Mouse (Mus musculus): Measurements from ENCODE around the gene Amigo3.
"Not testable (repeated sequence)": the region's sequence is repeated elsewhere in the genome, so short reads cannot be mapped to it uniquely, and the experiment has no call there.

The Amigo3 gene

GRCm38 (mm10) chr9:108052885-108053664 lies at the start of gene Amigo3:
Gene Amigo3 (plus strand): TSS chr9:108053159.
- peak; percentile 96 for DNase-seq (ENCODE audit: low read depth, low spot score)

GRCm38 (mm10) chr9:108003531-108003890 lies 49.4 kb upstream of the Amigo3 start:
- DNase-seq (ENCODE audit: low read depth, low spot score) = no peak

- no peak for DNase-seq (ENCODE audit: low read depth, low spot score)
Observed at GRCm38 (mm10) chr9:108008041-108008440, 44.9 kb upstream of the Amigo3 start.

DNA sequence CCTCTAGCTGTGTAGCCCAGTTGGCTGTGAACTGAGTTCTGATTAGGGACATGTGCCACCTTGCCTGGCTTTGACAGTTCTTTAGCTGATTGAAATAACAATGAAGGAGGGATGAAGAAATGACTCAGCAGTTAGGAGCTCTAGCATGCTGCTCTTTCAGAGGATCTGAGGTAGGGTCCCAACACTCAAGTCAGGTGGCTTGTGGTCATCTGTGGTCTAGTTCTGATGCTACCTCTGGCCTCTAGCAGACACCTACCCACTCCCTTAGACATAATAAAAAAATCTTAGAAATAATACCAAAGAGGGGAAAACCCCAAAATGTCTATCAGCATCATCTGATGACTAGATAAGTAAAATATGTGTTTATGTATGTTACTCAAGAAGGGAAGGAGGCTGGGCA lies 42.6 kb upstream of the Amigo3 start:
- DNase-seq (ENCODE audit: low read depth, low spot score) = no peak

GRCm38 (mm10) chr9:108013577-108013976 lies 39.4 kb upstream of the Amigo3 start:
- DNase-seq (ENCODE audit: low read depth, low spot score) = not testable (repeated sequence)

DNA sequence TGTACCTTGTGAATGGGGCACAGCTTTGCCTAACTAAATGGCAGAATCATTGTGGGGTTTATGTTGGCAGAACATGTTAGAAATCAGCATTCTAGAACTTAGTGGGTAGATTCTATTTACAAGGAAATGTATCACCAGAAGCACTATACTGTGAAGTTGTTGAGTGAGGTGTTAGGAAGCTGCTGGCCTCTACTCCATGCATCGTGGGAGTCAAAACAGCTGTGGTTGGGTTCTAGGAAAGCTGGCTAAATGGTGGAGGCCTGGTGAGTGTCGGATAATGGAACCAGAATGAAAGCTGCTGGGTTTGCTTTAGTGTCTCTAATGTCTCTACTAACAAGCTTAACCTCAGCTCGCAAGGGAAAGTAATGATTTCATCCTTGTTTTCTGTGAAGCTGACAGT lies 35.8 kb upstream of the Amigo3 start:
- peak; percentile 79 for DNase-seq (ENCODE audit: low read depth, low spot score)

GRCm38 (mm10) chr9:108020741-108021140 lies 32.2 kb upstream of the Amigo3 start:
- no peak for DNase-seq (ENCODE audit: low read depth, low spot score)

DNA sequence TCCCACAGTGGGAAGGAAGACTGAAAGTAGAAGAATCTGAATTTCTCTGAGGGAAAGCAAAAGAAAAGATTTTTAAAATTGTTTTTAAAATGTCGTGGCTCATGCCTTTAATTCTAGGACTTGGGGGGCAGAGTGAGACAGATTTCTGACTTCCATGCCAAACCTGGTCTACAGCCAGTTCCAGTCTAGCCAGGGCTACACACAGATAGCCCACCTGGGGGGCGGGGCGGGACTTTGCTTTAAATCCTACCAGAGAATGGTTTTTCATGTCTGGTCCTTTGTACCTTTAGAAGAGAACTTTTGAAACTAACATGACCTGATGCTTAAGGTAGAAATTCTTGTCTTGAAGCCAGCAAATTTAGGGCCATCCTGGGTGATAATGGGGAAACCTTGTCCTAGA lies 29.7 kb upstream of the Amigo3 start:
- no peak for DNase-seq (ENCODE audit: low read depth, low spot score)

DNA sequence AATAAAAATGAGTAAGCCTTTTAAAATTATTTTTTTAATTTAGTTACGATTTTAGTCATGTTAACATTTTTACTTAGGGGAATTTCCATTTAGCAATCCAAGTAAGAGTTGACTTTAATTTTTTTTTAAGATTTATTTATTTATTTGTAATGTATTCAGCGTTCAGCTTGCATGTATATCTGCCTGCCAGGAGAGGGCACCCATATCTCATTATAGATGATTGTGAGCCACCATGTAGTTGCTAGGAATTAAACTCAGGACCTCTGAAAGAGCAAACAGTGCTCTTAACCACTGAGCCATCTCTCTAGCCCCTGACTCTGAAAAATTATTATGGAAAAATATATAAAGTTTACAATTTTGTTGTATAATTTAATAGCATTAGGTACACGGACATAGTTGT lies 26.4 kb upstream of the Amigo3 start:
- DNase-seq (ENCODE audit: low read depth, low spot score) = no peak

DNA sequence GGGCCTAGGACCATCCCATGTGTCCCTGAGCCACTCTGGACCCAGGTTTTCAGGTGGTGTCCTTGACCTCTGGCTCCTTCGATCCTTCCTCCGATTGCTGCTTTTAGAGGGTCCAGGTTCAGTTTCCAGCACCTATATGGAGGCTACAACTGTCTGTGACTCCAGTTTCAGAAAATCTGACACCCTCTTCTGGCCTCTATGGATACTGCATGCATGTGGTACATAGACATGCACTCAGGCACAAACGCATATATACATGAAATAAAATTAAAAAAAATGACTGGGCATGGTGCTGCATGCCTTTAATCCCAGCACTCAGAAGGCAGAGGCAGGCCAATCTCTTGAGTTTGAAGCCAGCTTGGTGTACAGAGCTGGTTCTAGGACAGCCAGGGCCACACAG lies 25.1 kb upstream of the Amigo3 start:
- DNase-seq (ENCODE audit: low read depth, low spot score) = no peak

GRCm38 (mm10) chr9:108032126-108032525 lies 20.8 kb upstream of the Amigo3 start:
- DNase-seq (ENCODE audit: low read depth, low spot score) = no peak

GRCm38 (mm10) chr9:108035331-108036156 lies 17.4 kb upstream of the Amigo3 start:
- no peak for DNase-seq (ENCODE audit: low read depth, low spot score)

DNA sequence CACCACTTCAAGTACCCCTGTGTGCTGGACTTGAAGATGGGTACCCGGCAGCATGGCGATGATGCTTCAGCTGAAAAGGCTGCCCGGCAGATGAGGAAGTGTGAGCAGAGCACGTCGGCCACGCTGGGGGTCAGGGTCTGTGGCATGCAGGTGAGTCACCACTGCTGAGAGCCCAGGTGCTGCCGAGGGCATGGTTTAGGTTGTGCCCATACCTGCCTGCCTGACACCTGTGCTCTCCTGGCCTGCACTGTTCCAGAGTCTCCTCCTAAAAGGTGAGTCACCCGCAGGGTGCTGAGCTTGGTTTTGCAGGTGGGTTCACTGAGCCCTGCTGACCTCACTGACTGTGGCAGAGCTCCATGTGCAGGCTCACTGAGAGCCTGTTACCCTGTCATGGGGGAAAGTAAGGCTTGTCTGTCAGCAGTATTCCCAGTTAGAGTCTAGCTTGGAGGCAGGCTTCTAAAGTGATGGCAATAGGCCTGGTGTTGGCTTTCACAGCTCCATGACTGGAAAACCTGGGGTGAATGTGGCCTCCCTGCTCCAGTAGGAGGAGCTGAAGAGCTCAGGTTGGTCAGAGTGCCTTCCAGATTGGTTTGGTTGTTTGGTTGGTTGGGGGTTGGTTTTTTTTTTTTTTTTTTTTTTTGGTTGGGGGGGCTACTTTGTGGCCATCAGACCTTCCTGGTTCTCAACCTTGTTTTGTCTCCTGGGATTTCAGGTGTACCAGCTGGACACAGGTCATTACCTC lies 8.0 kb upstream of the Amigo3 start:
- no peak for DNase-seq (ENCODE audit: low read depth, low spot score)

DNA sequence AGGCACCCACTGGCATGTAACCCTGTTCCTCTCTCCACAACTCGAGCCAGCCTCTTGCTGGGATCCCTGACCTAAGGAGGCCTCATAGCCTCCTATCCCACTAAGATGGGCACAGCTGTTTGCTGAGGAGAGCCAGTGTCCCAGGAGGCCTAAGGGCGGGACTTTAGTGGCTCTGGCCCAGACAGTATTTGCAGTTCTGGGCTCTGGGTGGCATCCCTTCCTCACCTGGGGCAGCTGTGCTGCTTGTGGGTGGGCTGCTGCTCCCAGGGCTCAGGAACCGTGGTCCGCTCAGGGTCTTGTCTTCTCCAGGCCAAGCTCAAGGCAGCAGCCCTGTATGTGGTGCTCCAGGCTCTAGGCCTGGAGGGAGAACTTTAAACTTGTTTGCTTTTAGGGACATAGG lies 6.4 kb upstream of the Amigo3 start:
- DNase-seq (ENCODE audit: low read depth, low spot score) = no peak

DNA sequence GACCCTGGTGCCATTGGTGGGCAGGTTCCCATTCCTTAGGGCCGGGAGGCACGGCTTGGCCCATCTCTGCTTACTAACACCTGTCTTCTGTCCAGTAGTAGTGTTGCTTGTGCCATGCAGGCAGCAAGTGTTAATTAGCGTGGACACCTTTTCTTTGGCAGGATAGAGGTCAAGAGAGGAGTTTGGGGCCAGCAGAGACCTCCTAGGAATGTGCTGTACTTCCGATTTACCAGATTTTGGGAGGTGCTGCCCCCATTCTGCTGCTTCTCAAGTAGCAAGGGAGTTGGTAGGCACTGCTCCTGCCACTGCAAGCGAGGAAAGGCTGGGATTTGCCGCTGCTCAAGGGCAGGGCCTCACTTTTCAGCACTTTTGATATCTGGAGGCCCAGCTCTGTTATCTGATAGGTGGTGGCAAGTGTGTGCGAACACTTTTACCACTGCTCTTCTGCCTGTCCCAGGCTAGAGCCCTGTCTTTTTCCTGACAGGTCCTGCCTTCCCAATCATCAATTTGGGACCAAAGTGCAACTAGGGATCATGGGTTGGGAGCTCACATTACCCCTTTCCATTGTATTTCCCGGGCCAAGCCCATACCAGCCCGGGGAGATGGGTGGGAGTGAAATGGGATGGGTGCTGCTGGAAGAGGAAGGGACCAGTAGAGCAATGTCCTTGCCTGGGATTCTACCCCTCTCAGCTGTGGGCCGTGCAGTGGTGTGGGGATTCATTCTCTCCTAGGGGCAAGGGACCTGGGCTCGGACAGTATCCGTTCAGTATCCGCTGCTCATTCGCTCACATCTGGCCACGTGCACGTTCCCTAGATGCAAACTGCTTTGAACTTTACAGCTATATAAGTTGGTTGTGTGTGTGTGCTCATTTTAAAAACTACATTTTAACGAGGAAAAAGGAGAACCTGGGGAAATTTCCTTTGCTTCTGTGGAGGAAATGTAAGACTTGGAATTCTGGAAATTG lies 5.1 kb upstream of the Amigo3 start:
- no peak for DNase-seq (ENCODE audit: low read depth, low spot score)

DNA sequence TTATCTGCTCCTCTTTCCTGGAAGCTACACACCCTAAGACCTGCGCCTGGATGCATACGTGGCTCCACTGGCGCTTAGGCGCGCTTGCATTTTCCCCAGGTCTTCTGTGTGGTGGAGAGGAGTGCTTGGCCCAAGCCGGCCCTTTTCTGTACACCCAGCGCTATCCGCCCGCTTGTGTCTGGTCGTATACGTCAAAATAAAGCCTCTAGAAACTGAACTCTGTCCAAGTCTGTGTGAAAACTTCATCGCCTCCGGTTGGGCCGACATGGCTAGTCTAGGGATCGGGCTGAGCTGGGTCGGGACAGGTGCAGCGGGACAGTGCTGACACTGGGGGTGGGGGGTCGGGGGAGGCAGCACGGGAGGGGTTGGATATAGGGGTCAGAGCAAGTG lies 4.4 kb upstream of the Amigo3 start:
- no peak for DNase-seq (ENCODE audit: low read depth, low spot score)

DNA sequence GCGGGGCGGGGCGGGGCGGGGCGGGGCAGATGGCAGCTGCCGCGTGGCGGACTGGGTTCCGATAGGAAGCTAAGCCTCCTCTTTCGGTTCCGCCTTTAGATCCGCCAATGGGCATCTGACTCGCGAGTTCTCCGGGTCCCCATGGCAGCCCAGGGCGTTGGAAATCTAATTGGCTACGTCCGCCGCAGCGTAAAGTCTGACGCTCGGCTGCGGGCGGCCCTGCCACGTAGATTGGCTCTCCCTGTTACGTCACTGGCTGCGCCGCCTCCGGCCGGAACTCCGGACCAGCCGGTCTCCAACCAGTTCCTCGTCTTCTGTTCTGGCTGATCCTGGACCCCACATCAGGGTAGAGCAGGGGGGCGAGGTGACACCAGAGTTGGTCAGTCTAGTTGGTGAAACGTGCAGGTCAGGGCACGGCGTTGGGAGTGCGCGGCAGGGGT lies 3.9 kb upstream of the Amigo3 start, which contains the start of gene Gmppb:
Gmppb (plus strand) TSS at position 227 of the 440 bp plus-strand sequence.
- peak; percentile 97 for DNase-seq (ENCODE audit: low read depth, low spot score)

- DNase-seq (ENCODE audit: low read depth, low spot score) = no peak
Observed at GRCm38 (mm10) chr9:108049561-108050251, 3.3 kb upstream of the Amigo3 start.

DNA sequence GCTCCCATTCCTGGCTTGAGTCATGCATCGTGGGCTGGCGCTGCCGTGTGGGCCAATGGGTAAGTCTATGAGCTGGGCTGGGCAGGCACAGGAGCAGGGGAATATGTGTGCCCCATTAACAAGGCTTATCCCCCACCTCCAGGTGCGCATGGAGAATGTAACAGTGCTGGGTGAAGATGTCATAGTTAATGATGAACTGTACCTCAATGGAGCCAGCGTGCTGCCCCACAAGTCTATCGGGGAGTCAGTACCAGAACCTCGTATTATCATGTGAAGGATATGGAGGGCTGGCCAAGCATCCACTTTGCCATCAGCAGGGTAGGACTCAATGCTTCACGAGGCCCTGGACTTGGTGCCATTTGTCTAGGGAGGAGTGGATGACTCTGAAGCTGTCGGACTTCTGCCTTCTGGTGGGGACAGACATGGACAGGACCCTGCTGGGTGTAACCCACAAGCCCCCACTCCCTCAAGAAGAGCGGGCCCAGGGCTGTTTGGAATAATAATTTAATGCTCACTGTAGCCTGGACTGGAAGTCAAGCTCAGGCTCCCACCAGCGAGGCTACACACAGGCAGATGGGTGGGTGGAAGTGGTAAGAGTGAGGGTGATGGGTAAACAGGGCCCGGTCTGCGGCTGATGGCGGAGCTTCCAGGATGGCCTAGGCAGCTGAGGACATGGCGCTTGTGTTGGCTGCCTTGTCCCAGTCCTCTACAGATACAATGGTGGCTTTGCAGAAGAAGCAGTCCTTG lies 1.6 kb upstream of the Amigo3 start:
- no peak for DNase-seq (ENCODE audit: low read depth, low spot score)

DNA sequence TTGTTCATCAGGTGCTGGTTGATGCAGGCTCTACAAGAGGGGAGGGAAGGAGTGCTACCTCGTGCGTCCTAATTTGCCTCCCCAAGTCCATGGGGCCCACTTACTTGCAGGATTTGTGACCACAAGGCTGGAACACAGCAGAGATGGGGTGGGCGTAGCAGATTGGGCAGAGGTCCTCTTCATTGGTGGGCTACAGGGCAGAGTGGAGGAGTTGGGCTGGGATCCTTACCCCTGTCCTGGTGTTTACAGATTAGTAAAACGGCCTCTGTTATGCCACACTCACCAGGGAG lies 1.1 kb upstream of the Amigo3 start:
- DNase-seq (ENCODE audit: low read depth, low spot score) = no peak

Data from telencephalon, adult 2 months (tissue).